Mouse (Mus musculus): ENCODE data around the gene Ephb1. TPM values are rescaled to one million over a fixed set of nuclear protein-coding genes. Genes with fewer than 3 reads are reported as not detected.

The Ephb1 gene
- polyA plus RNA-seq, 1 experiment from 2014 or later, result 12.8 TPM

- no peak overlapping the region for H3K27ac ChIP-seq (ENCODE audit: low read depth)
- no peaks in the 10 kb centered on the region for H3K9me3 ChIP-seq (ENCODE audit: control insufficient read depth, low read length)
- no peak for DNase-seq (ENCODE audit: low spot score)
- H3K4me2 ChIP-seq (ENCODE audit: low read length), result no peak overlapping the region
- ATAC-seq (replicated peaks; ENCODE audit: low FRiP score, low TSS enrichment, low read depth), result no peak
- no peak overlapping the region for H3K9ac ChIP-seq (ENCODE audit: low read length)
- no peaks in the 10 kb centered on the region for H3K36me3 ChIP-seq (ENCODE audit: control insufficient read depth, insufficient read depth, low read length)
- 73% methylated on average over 4 of the region's 4 CpGs for WGBS
- no peak overlapping the region for H3K4me3 ChIP-seq (ENCODE audit: low read depth, low read length)
- no peaks in the 10 kb centered on the region for H3K27me3 ChIP-seq (replicated peaks; ENCODE audit: control insufficient read depth, insufficient read depth, low read length)
- no peaks in the 10 kb centered on the region for H3K4me1 ChIP-seq (replicated peaks; ENCODE audit: control insufficient read depth, insufficient read depth, low read length)
Measured at GRCm38 (mm10) chr9:101938066-101938465, 416.4 kb downstream of the Ephb1 start.

- no peaks in the 10 kb centered on the region for H3K9me3 ChIP-seq (ENCODE audit: control insufficient read depth, low read length)
- no peak overlapping the region for H3K27ac ChIP-seq (ENCODE audit: low read depth)
- 84% methylated on average over 8 of the region's 8 CpGs for WGBS
- no peak overlapping the region for H3K4me2 ChIP-seq (ENCODE audit: low read length)
- ATAC-seq (replicated peaks; ENCODE audit: low FRiP score, low TSS enrichment, low read depth) (no peak), DNase-seq (ENCODE audit: low spot score) (no peak)
- no peak overlapping the region for H3K4me3 ChIP-seq (ENCODE audit: low read depth, low read length)
- no peaks in the 10 kb centered on the region for H3K27me3 ChIP-seq (replicated peaks; ENCODE audit: control insufficient read depth, insufficient read depth, low read length)
- H3K9ac ChIP-seq (ENCODE audit: low read length), result no peak overlapping the region
- H3K4me1 ChIP-seq (replicated peaks; ENCODE audit: control insufficient read depth, insufficient read depth, low read length), result no peaks in the 10 kb centered on the region
- H3K36me3 ChIP-seq (ENCODE audit: control insufficient read depth, insufficient read depth, low read length), result no peaks in the 10 kb centered on the region
Measured at GRCm38 (mm10) chr9:101934887-101935286, 419.6 kb downstream of the Ephb1 start.

- Histone ChIP-seq H3K27ac (ENCODE audit: low read depth) (no peak overlapping the region), H3K27me3 (replicated peaks; ENCODE audit: control insufficient read depth, insufficient read depth, low read length) (no peaks in the 10 kb centered on the region), H3K4me1 (replicated peaks; ENCODE audit: control insufficient read depth, insufficient read depth, low read length) (no peaks in the 10 kb centered on the region)
Measured at GRCm38 (mm10) chr9:101933946-101934573, 420.4 kb downstream of the Ephb1 start.

GRCm38 (mm10) chr9:101924829-101925228 is 429.7 kb downstream of the Ephb1 start:
- Histone ChIP-seq H3K27me3 (replicated peaks; ENCODE audit: control insufficient read depth, insufficient read depth, low read length) (no peaks in the 10 kb centered on the region), H3K4me1 (replicated peaks; ENCODE audit: control insufficient read depth, insufficient read depth, low read length) (no peaks in the 10 kb centered on the region), H3K36me3 (ENCODE audit: control insufficient read depth, insufficient read depth, low read length) (no peaks in the 10 kb centered on the region), H3K9me3 (ENCODE audit: control insufficient read depth, low read length) (no peaks in the 10 kb centered on the region), H3K9ac (ENCODE audit: low read length) (no peak overlapping the region), H3K4me2 (ENCODE audit: low read length) (no peak overlapping the region), H3K4me3 (ENCODE audit: low read depth, low read length) (no peak overlapping the region), H3K27ac (ENCODE audit: low read depth) (no peak overlapping the region)
- 60% methylated on average over 4 of the region's 4 CpGs for WGBS
- no peak for ATAC-seq (replicated peaks; ENCODE audit: low FRiP score, low TSS enrichment, low read depth)
- DNase-seq (ENCODE audit: low spot score), result no peak

More at GRCm38 (mm10) chr9:101933946-101934573, 420.4 kb downstream of the Ephb1 start:
- no peaks in the 10 kb centered on the region for H3K9me3 ChIP-seq (ENCODE audit: control insufficient read depth, low read length)
- no peaks in the 10 kb centered on the region for H3K36me3 ChIP-seq (ENCODE audit: control insufficient read depth, insufficient read depth, low read length)
- no peak overlapping the region for H3K4me2 ChIP-seq (ENCODE audit: low read length)
- H3K4me3 ChIP-seq (ENCODE audit: low read depth, low read length), result no peak overlapping the region
- no peak for DNase-seq (ENCODE audit: low spot score)
- 63% methylated on average over 8 of the region's 8 CpGs for WGBS
- no peak overlapping the region for H3K9ac ChIP-seq (ENCODE audit: low read length)
- no peak for ATAC-seq (replicated peaks; ENCODE audit: low FRiP score, low TSS enrichment, low read depth)

GRCm38 (mm10) chr9:101922846-101923245 is 431.6 kb downstream of the Ephb1 start:
- Histone ChIP-seq H3K27me3 (replicated peaks; ENCODE audit: control insufficient read depth, insufficient read depth, low read length) (no peaks in the 10 kb centered on the region), H3K4me3 (ENCODE audit: low read depth, low read length) (no peak overlapping the region), H3K4me2 (ENCODE audit: low read length) (no peak overlapping the region), H3K9ac (ENCODE audit: low read length) (no peak overlapping the region), H3K36me3 (ENCODE audit: control insufficient read depth, insufficient read depth, low read length) (no peaks in the 10 kb centered on the region), H3K27ac (ENCODE audit: low read depth) (no peak overlapping the region), H3K9me3 (ENCODE audit: control insufficient read depth, low read length) (no peaks in the 10 kb centered on the region), H3K4me1 (replicated peaks; ENCODE audit: control insufficient read depth, insufficient read depth, low read length) (no peaks in the 10 kb centered on the region)
- WGBS, result 73% methylated on average over 4 of the region's 4 CpGs
- DNase-seq (ENCODE audit: low spot score) (no peak), ATAC-seq (replicated peaks; ENCODE audit: low FRiP score, low TSS enrichment, low read depth) (no peak)

GRCm38 (mm10) chr9:101919324-101919723 is 435.2 kb downstream of the Ephb1 start:
- Histone ChIP-seq H3K4me1 (replicated peaks; ENCODE audit: control insufficient read depth, insufficient read depth, low read length) (no peaks in the 10 kb centered on the region), H3K27me3 (replicated peaks; ENCODE audit: control insufficient read depth, insufficient read depth, low read length) (no peaks in the 10 kb centered on the region), H3K9me3 (ENCODE audit: control insufficient read depth, low read length) (no peaks in the 10 kb centered on the region), H3K9ac (ENCODE audit: low read length) (no peak overlapping the region), H3K4me2 (ENCODE audit: low read length) (no peak overlapping the region), H3K27ac (ENCODE audit: low read depth) (no peak overlapping the region), H3K36me3 (ENCODE audit: control insufficient read depth, insufficient read depth, low read length) (no peaks in the 10 kb centered on the region), H3K4me3 (ENCODE audit: low read depth, low read length) (no peak overlapping the region)
- no peak for ATAC-seq (replicated peaks; ENCODE audit: low FRiP score, low TSS enrichment, low read depth)
- peak; percentile 41 for DNase-seq (ENCODE audit: low spot score)
- 84% methylated on average over 5 of the region's 5 CpGs for WGBS

- no peak overlapping the region for H3K4me3 ChIP-seq (ENCODE audit: low read depth, low read length)
- no peaks in the 10 kb centered on the region for H3K4me1 ChIP-seq (replicated peaks; ENCODE audit: control insufficient read depth, insufficient read depth, low read length)
- WGBS, result 65% methylated on average over 4 of the region's 4 CpGs
- ATAC-seq (replicated peaks; ENCODE audit: low FRiP score, low TSS enrichment, low read depth), result no peak
- H3K27me3 ChIP-seq (replicated peaks; ENCODE audit: control insufficient read depth, insufficient read depth, low read length), result no peaks in the 10 kb centered on the region
- H3K27ac ChIP-seq (ENCODE audit: low read depth), result no peak overlapping the region
- H3K36me3 ChIP-seq (ENCODE audit: control insufficient read depth, insufficient read depth, low read length), result no peaks in the 10 kb centered on the region
- no peak overlapping the region for H3K9ac ChIP-seq (ENCODE audit: low read length)
- DNase-seq (ENCODE audit: low spot score), result no peak
- no peak overlapping the region for H3K4me2 ChIP-seq (ENCODE audit: low read length)
- H3K9me3 ChIP-seq (ENCODE audit: control insufficient read depth, low read length), result no peaks in the 10 kb centered on the region
Measured at GRCm38 (mm10) chr9:101918771-101919170, 435.7 kb downstream of the Ephb1 start.

- ATAC-seq (replicated peaks; ENCODE audit: low FRiP score, low TSS enrichment, low read depth) (no peak), DNase-seq (ENCODE audit: low spot score) (peak; percentile 46)
- H3K4me1 ChIP-seq (replicated peaks; ENCODE audit: control insufficient read depth, insufficient read depth, low read length), result no peaks in the 10 kb centered on the region
- H3K4me3 ChIP-seq (ENCODE audit: low read depth, low read length), result no peak overlapping the region
- H3K9me3 ChIP-seq (ENCODE audit: control insufficient read depth, low read length), result no peaks in the 10 kb centered on the region
- H3K9ac ChIP-seq (ENCODE audit: low read length), result no peak overlapping the region
- no peaks in the 10 kb centered on the region for H3K36me3 ChIP-seq (ENCODE audit: control insufficient read depth, insufficient read depth, low read length)
- H3K4me2 ChIP-seq (ENCODE audit: low read length), result no peak overlapping the region
- no peak overlapping the region for H3K27ac ChIP-seq (ENCODE audit: low read depth)
- 84% methylated on average over 2 of the region's 2 CpGs for WGBS
- H3K27me3 ChIP-seq (replicated peaks; ENCODE audit: control insufficient read depth, insufficient read depth, low read length), result no peaks in the 10 kb centered on the region
Measured at GRCm38 (mm10) chr9:101915082-101915481, 439.4 kb downstream of the Ephb1 start.

GRCm38 (mm10) chr9:101911176-101911866 is 443.2 kb downstream of the Ephb1 start:
- H3K9me3 ChIP-seq (ENCODE audit: control insufficient read depth, low read length), result no peaks in the 10 kb centered on the region
- 70% methylated on average over 9 of the region's 9 CpGs for WGBS
- peaks cover 3% of the 10 kb centered on the region; the same call in 1 of the 2 replicates for H3K4me1 ChIP-seq (replicated peaks; ENCODE audit: control insufficient read depth, insufficient read depth, low read length)
- no peak overlapping the region for H3K4me2 ChIP-seq (ENCODE audit: low read length)
- no peaks in the 10 kb centered on the region for H3K36me3 ChIP-seq (ENCODE audit: control insufficient read depth, insufficient read depth, low read length)
- DNase-seq (ENCODE audit: low spot score), result peak; percentile 21
- H3K27ac ChIP-seq (ENCODE audit: low read depth), result no peak overlapping the region
- H3K27me3 ChIP-seq (replicated peaks; ENCODE audit: control insufficient read depth, insufficient read depth, low read length), result no peaks in the 10 kb centered on the region
- no peak overlapping the region for H3K4me3 ChIP-seq (ENCODE audit: low read depth, low read length)
- ATAC-seq (replicated peaks; ENCODE audit: low FRiP score, low TSS enrichment, low read depth), result no peak
- H3K9ac ChIP-seq (ENCODE audit: low read length), result no peak overlapping the region
